Mouse (Mus musculus) stomach, postnatal 0 days (tissue): Measurements from ENCODE around the gene Aqp6.

Source experiments
- CTCF ChIP-seq: IDR thresholded peaks from 2 replicates; pipeline ENCODE4 v1.5.1; 2016; ENCODE audit warnings: antibody characterized with exemption, low read depth, mild to moderate bottlenecking, moderate library complexity
- EP300 ChIP-seq: optimal IDR thresholded peaks from 2 replicates; pipeline ENCODE3; 2016; ENCODE audit warnings: antibody characterized with exemption

GRCm38 (mm10) chr15:99651163-99651872 lies 50.1 kb downstream of the Aqp6 start, which contains the start of gene Racgap1:
- TF ChIP-seq CTCF (0 out of 2 replicates have a peak, but pooled peaks have one; percentile 7), EP300 (no peak)
